Comparison of ENCODE assay signal across 9 mouse cellular contexts in genomic region chr7:141213605-141214235, GRCm38 (mm10). TPM values are rescaled to one million over a fixed set of nuclear protein-coding genes. Genes with fewer than 3 reads are reported as not detected.
A peak's percentile ranks its signal among the peaks of the same experiment; 100 is the strongest.
DNase-seq lines count a peak whose midpoint lies in the region; ATAC-seq and TF ChIP-seq lines count a peak whose summit lies in the region.
"Had no signal": no experiment of that assay in that cellular context is flagged by ENCODE, and none has a peak within 500 bp of the region (broad histone marks: within the 10 kb centered on the region; RNA-seq: fewer than 3 reads in every experiment).

Gene Lmntd2, minus strand, starts transcription at chr7:141214080.

- H3K4me2 ChIP-seq in heart, embryonic 16.5 days (ENCODE audit: low read depth, low read length): peak within 1 kb of the TSS; percentile 98
- H3K4me2 ChIP-seq in embryonic facial prominence, embryonic 12.5 days (replicated peaks): peak within 1 kb of the TSS; percentile 89
- H3K4me2 ChIP-seq in intestine, embryonic 14.5 days (ENCODE audit: low read length): peak within 1 kb of the TSS; percentile 84
- peak within 1 kb of the TSS; percentile 97 for H3K4me2 ChIP-seq in midbrain, postnatal 0 days (ENCODE audit: low read depth, low read length, poor library complexity, severe bottlenecking)

- no peak for ATAC-seq in heart, embryonic 16.5 days (replicated peaks; ENCODE audit: extremely low read depth, insufficient read depth, low FRiP score)
- ATAC-seq in embryonic facial prominence, embryonic 12.5 days (ENCODE audit: insufficient number of reproducible peaks, insufficient read depth, low FRiP score, low TSS enrichment): no peak
- ATAC-seq in intestine, embryonic 14.5 days (replicated peaks; ENCODE audit: low FRiP score, low TSS enrichment, low read depth): no peak
- ATAC-seq in midbrain, postnatal 0 days (ENCODE audit: low FRiP score): no peak
- ATAC-seq in granulocyte monocyte progenitor cell, adult 5-6 weeks (replicated peaks; ENCODE audit: poor library complexity, severe bottlenecking): no peak

- H3K4me1 ChIP-seq in heart, embryonic 16.5 days (ENCODE audit: control insufficient read depth, insufficient read depth, low read length): peaks cover 12% of the 10 kb centered on the region; the same call in 1 of the 2 replicates
- peaks cover 19% of the 10 kb centered on the region for H3K4me1 ChIP-seq in embryonic facial prominence, embryonic 12.5 days
- H3K4me1 ChIP-seq in intestine, embryonic 14.5 days (replicated peaks; ENCODE audit: control insufficient read depth, insufficient read depth, low read length): peaks cover 14% of the 10 kb centered on the region; the same call in 1 of the 2 replicates
- peaks cover 9% of the 10 kb centered on the region; the same call in 1 of the 2 replicates for H3K4me1 ChIP-seq in midbrain, postnatal 0 days (ENCODE audit: insufficient read depth, low read length)

- 90% methylated on average over 11 of the region's 11 CpGs for WGBS in heart, embryonic 16.5 days
- WGBS in embryonic facial prominence, embryonic 12.5 days: 92% methylated on average over 11 of the region's 11 CpGs
- 89% methylated on average over 11 of the region's 11 CpGs for WGBS in intestine, embryonic 14.5 days
- WGBS in midbrain, postnatal 0 days: 96% methylated on average over 11 of the region's 11 CpGs

- peak within 1 kb of the TSS; percentile 79 for H3K9ac ChIP-seq in heart, embryonic 16.5 days (ENCODE audit: low read length)
- H3K9ac ChIP-seq in embryonic facial prominence, embryonic 12.5 days: peak within 1 kb of the TSS; percentile 72
- H3K9ac ChIP-seq in intestine, embryonic 14.5 days (ENCODE audit: low read length): peak within 1 kb of the TSS; percentile 64
- H3K9ac ChIP-seq in midbrain, postnatal 0 days (replicated peaks; ENCODE audit: low read length, poor library complexity, severe bottlenecking): no peak within 1 kb of the TSS

- no peaks in the 10 kb centered on the region for H3K9me3 ChIP-seq in heart, embryonic 16.5 days (replicated peaks; ENCODE audit: control insufficient read depth, low read length)
- H3K9me3 ChIP-seq in embryonic facial prominence, embryonic 12.5 days: no peaks in the 10 kb centered on the region
- H3K9me3 ChIP-seq in intestine, embryonic 14.5 days (ENCODE audit: control insufficient read depth, low read length): no peaks in the 10 kb centered on the region
- H3K9me3 ChIP-seq in midbrain, postnatal 0 days (ENCODE audit: low read length): no peaks in the 10 kb centered on the region

- no peaks in the 10 kb centered on the region for H3K36me3 ChIP-seq in heart, embryonic 16.5 days (ENCODE audit: control insufficient read depth, insufficient read depth)
- H3K36me3 ChIP-seq in embryonic facial prominence, embryonic 12.5 days: peaks cover 12% of the 10 kb centered on the region; the same call in 1 of the 2 replicates
- peaks cover 4% of the 10 kb centered on the region; the same call in 1 of the 2 replicates for H3K36me3 ChIP-seq in intestine, embryonic 14.5 days (ENCODE audit: control insufficient read depth, insufficient read depth, low read length)
- H3K36me3 ChIP-seq in midbrain, postnatal 0 days (ENCODE audit: insufficient read depth, low read length): 0 out of 2 replicates have a peak, but pooled peaks cover 4% of the 10 kb centered on the region

- TF ChIP-seq CTCF in midbrain, postnatal 0 days (IDR thresholded peaks at IDR 0.05): no peak

- no peak for DNase-seq in heart, adult 8-10 months (ENCODE audit: low spot score)
- no peak for DNase-seq in intestine, embryonic 14.5 days (ENCODE audit: low spot score)
- no peak for DNase-seq in midbrain, postnatal 0 days (ENCODE audit: low spot score)
- DNase-seq in T-cell, adult 2 months (ENCODE audit: low spot score): no peak
- DNase-seq in embryo, embryonic 10.5 days (ENCODE audit: low spot score): no peak
- DNase-seq: cerebellum, adult 11-12 months had no signal

- no peaks in the 10 kb centered on the region for H3K27me3 ChIP-seq in heart, embryonic 16.5 days (ENCODE audit: control insufficient read depth, insufficient read depth, low read length)
- H3K27me3 ChIP-seq in embryonic facial prominence, embryonic 12.5 days: no peaks in the 10 kb centered on the region
- H3K27me3 ChIP-seq in intestine, embryonic 14.5 days (replicated peaks; ENCODE audit: control insufficient read depth, insufficient read depth, low read length): no peaks in the 10 kb centered on the region
- H3K27me3 ChIP-seq in midbrain, postnatal 0 days (ENCODE audit: insufficient read depth, low read length): no peaks in the 10 kb centered on the region

- H3K4me3 ChIP-seq in heart, embryonic 16.5 days (ENCODE audit: low read length): peak within 1 kb of the TSS; percentile 79; the same call in 1 of the 2 replicates
- H3K4me3 ChIP-seq in embryonic facial prominence, embryonic 12.5 days: peak within 1 kb of the TSS; percentile 68
- H3K4me3 ChIP-seq in intestine, embryonic 14.5 days (ENCODE audit: low read depth, low read length): peak within 1 kb of the TSS; percentile 62
- no peak within 1 kb of the TSS for H3K4me3 ChIP-seq in midbrain, postnatal 0 days (ENCODE audit: low read depth, low read length)

- H3K27ac ChIP-seq in heart, embryonic 16.5 days (ENCODE audit: low read length): no peak within 1 kb of the TSS
- H3K27ac ChIP-seq in embryonic facial prominence, embryonic 12.5 days: peak within 1 kb of the TSS; percentile 94
- H3K27ac ChIP-seq in intestine, embryonic 14.5 days (ENCODE audit: low read depth): peak within 1 kb of the TSS; percentile 85
- H3K27ac ChIP-seq in midbrain, postnatal 0 days (ENCODE audit: low read depth, low read length): no peak within 1 kb of the TSS

RNA-seq across cellular contexts. Expression of gene Lmntd2, which starts in this region (rescaled TPM):
- polyA plus RNA-seq in heart, embryonic 16.5 days (2015; fragmentation: Nextera tagmentation; extraction: Ambion mirVana): 0.54 and 0.76 TPM in 2 replicates
- not detected for total RNA-seq in heart, adult 8-10 months (2022)
- polyA plus RNA-seq in embryonic facial prominence, embryonic 12.5 days (2016; fragmentation: Nextera tagmentation; extraction: Ambion mirVana): 3.9 TPM in 2 replicates
- polyA plus RNA-seq in intestine, embryonic 14.5 days (2014; fragmentation: Nextera tagmentation; extraction: Ambion mirVana): 2.7 and 2.8 TPM in 2 replicates
- not detected in 2 replicates for total RNA-seq in midbrain, postnatal 0 days (2014; rRNA removed)
- 0.10 and 0.36 TPM in 2 replicates for polyA plus RNA-seq in midbrain, postnatal 0 days (2015; fragmentation: Nextera tagmentation; extraction: Ambion mirVana)
- total RNA-seq in granulocyte monocyte progenitor cell, adult 5-6 weeks (2014; fragmentation: Nextera tagmentation): 2.2 TPM in 1 of 2 replicates, not detected in the other
- total RNA-seq in granulocyte monocyte progenitor cell, adult 5-6 weeks (2017): 0.34 TPM in 1 of 2 replicates, not detected in the other

Comparison
In these comparisons a context has a peak if more than half of its experiments do, and no peak if none do; other contexts are left out.
1. H3K27ac ChIP-seq: peak in embryonic facial prominence, embryonic 12.5 days (single experiment) and intestine, embryonic 14.5 days (single experiment); none in heart, embryonic 16.5 days (single experiment) and midbrain, postnatal 0 days (single experiment).
2. Peak in every context shown above with its lines, with median percentiles within 50 percentile points of each other: H3K4me2 ChIP-seq.